Mouse (Mus musculus) liver, embryonic 14.5 days (tissue): Measurements from ENCODE around the gene Mief2.

Source experiments
- CTCF ChIP-seq: IDR thresholded peaks from 2 replicates; pipeline ENCODE4 v1.5.1; 2016; ENCODE audit warnings: antibody characterized with exemption, low read depth, control low read depth
- EP300 ChIP-seq: IDR thresholded peaks from 2 replicates; pipeline ENCODE4 v1.6.1; 2016; ENCODE audit warnings: antibody characterized with exemption, low read depth

GRCm38 (mm10) chr11:60701611-60702010 lies 26.6 kb upstream of the Mief2 start:
- TF ChIP-seq CTCF (no peak), EP300 (no peak)
